Mouse (Mus musculus) testis, adult 2 months (tissue): ENCODE results near the gene Dlgap1.

Experiments used
- CTCF ChIP-seq: fragments of 200-500 bp; IDR thresholded peaks from 2 replicates; pipeline ENCODE4 v1.5.1; 2012; ENCODE audit warnings: low read depth, mild to moderate bottlenecking, inconsistent platforms, low read length, moderate library complexity; ENCODE audit not compliant: control insufficient read depth, insufficient read depth, insufficient replicate concordance
- POLR2A ChIP-seq: fragments of 200-500 bp; IDR thresholded peaks from 2 replicates; pipeline ENCODE4 v1.6.1; 2012; ENCODE audit warnings: low read depth, mild to moderate bottlenecking, inconsistent platforms, low read length, moderate library complexity; ENCODE audit not compliant: control insufficient read depth

DNA sequence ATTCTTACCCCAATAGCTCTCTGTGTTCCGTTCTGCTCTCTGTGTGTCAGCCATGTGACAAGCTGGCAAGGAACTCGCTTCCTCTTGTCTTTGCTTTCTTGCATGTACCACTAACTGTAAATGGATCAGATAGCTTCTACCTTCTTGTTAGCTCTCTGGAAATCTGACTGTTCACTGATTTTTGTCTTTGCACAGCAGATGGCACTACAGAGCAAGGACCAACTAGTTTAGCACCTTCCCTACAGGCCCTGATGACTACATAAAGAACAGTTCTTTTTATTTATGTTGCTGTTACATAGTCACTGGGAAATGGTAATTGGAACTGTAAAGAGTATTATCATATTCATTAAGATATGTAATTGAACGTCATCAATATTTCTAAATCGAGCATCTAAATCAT lies 408.1 kb downstream of the Dlgap1 start:
- TF ChIP-seq POLR2A (no peak), CTCF (no peak)
